Mouse (Mus musculus) midbrain, embryonic 11.5 days (tissue): ENCODE data around the gene Rbfox1. TPM values are rescaled to one million over a fixed set of nuclear protein-coding genes. Genes with fewer than 3 reads are reported as not detected.
A peak's percentile ranks its signal among the peaks of the same experiment; 100 is the strongest.

Experiments used
- ATAC-seq: fragments of 200-750 bp; cut with Nextera tagmentation; 2 replicates; pipeline ENCODE4 v1.8.0; 2017; ENCODE audit warnings: moderate TSS enrichment, moderate library complexity; ENCODE audit not compliant: low FRiP score
- DNase-seq: peaks from one replicate; pipeline ENCODE4 v3.0.0; 2015; ENCODE audit warnings: low spot score; ENCODE audit errors: missing footprints
- H3K27ac ChIP-seq: fragments of 300-500 bp; sonication (generic); 2 replicates; pipeline ENCODE4 v1.5.1; 2014; ENCODE audit warnings: low read depth, low read length
- H3K27me3 ChIP-seq: fragments of 300-500 bp; sonication (generic); 2 replicates; pipeline ENCODE4 v1.6.1; 2014; ENCODE audit warnings: mild to moderate bottlenecking, low read length, moderate library complexity, mixed read lengths; ENCODE audit not compliant: control insufficient read depth, insufficient read depth
- H3K36me3 ChIP-seq: fragments of 300-500 bp; sonication (generic); 2 replicates; pipeline ENCODE4 v1.6.1; 2014; ENCODE audit warnings: mild to moderate bottlenecking, low read length, moderate library complexity, mixed read lengths; ENCODE audit not compliant: control insufficient read depth, insufficient read depth
- H3K4me1 ChIP-seq: fragments of 300-500 bp; sonication (generic); 2 replicates; pipeline ENCODE4 v1.6.1; 2014; ENCODE audit warnings: low read length; ENCODE audit not compliant: control insufficient read depth, insufficient read depth
- H3K4me2 ChIP-seq: fragments of 300-500 bp; sonication (generic); 2 replicates; pipeline ENCODE4 v1.6.1; 2014; ENCODE audit warnings: mild to moderate bottlenecking, moderate library complexity
- H3K4me3 ChIP-seq: fragments of 300-500 bp; sonication (generic); 2 replicates; pipeline ENCODE4 v1.5.1; 2014; ENCODE audit warnings: low read depth, low read length
- H3K9ac ChIP-seq: fragments of 300-500 bp; sonication (generic); 2 replicates; pipeline ENCODE4 v1.6.1; 2014; ENCODE audit warnings: low read length
- H3K9me3 ChIP-seq: fragments of 300-500 bp; sonication (generic); 2 replicates; pipeline ENCODE4 v1.6.1; 2016; ENCODE audit warnings: low read length; ENCODE audit not compliant: control insufficient read depth
- WGBS: fragments of 180-500 bp; shearing (Covaris S2); extraction: QIAGEN DNeasy Blood & Tissue Kit; methylation state at CpG from one replicate; pipeline ENCODE4 v1.1.7; 2014; 5-methylcytosine and 5-hydroxymethylcytosine counted together
- polyA plus RNA-seq: library from polyadenylated mRNA; unstranded; fragments of >200 nt; fragmentation: Nextera tagmentation; extraction: Ambion mirVana; gene quantifications from 2 replicates; pipeline ENCODE4 v1.2.1, GENCODE M21; 2014

Rbfox1 gene
- polyA plus RNA-seq, 1 experiment from 2014 or later: 6.1 TPM

DNA sequence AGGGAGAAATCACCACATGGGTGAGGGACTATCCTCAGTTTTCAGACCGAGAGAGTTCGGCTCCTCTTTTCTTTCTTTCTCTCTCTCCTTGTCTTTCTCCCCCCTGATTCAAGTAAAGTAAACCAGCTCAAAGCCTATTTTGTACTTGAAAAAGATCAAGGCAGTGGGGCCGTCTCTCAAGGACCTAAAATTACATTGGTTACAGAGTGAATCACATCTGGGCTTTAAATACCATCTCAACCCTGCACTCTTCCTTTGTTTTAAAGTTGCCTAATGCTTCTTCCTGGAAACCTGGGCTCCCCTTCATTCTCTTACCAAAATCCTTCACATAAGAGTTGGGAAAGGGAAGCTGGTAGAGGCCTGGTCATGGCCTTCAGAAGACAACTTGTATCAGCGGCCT, 1267.2 kb downstream of the Rbfox1 start:
- ATAC-seq (no peak), DNase-seq (peak; percentile 65)
- no peak overlapping the region for H3K9ac ChIP-seq
- H3K36me3 ChIP-seq: no peaks in the 10 kb centered on the region
- no peak overlapping the region for H3K27ac ChIP-seq
- WGBS: 67% methylated on average over 4 of the region's 4 CpGs
- no peak overlapping the region for H3K4me3 ChIP-seq
- H3K4me1 ChIP-seq: peaks cover 7% of the 10 kb centered on the region; the same call in 1 of the 2 replicates
- no peak overlapping the region for H3K4me2 ChIP-seq
- no peaks in the 10 kb centered on the region for H3K9me3 ChIP-seq
- no peaks in the 10 kb centered on the region; the same call in 1 of the 2 replicates for H3K27me3 ChIP-seq

DNA sequence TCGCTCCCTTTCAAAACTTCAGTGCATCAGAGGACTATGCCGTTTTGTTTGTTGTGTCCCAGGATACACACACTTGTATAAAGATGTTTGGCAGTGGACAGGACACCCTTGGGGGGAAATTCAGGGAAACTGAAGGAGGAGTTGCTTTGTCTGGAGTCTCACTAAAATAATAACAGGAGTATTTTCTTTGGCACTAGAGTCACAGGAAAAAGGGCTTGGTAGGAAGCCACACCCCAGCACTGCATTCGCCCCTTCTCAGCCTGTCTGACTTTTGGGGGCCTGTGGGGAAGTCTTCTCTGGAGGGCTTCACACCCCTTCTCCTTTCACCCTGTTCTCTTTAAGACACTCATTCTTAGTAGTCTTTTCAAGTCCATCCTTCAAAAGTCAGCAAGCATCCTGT, 1269.5 kb downstream of the Rbfox1 start:
- no peaks in the 10 kb centered on the region for H3K9me3 ChIP-seq
- no peaks in the 10 kb centered on the region for H3K36me3 ChIP-seq
- DNase-seq (no peak), ATAC-seq (no peak)
- no peak overlapping the region for H3K4me3 ChIP-seq
- no peak overlapping the region for H3K9ac ChIP-seq
- H3K4me2 ChIP-seq: no peak overlapping the region
- WGBS: 89% methylated on average over 3 of the region's 3 CpGs
- peaks cover 6% of the 10 kb centered on the region; the same call in 1 of the 2 replicates for H3K4me1 ChIP-seq
- H3K27ac ChIP-seq: no peak overlapping the region
- no peaks in the 10 kb centered on the region; the same call in 1 of the 2 replicates for H3K27me3 ChIP-seq

DNA sequence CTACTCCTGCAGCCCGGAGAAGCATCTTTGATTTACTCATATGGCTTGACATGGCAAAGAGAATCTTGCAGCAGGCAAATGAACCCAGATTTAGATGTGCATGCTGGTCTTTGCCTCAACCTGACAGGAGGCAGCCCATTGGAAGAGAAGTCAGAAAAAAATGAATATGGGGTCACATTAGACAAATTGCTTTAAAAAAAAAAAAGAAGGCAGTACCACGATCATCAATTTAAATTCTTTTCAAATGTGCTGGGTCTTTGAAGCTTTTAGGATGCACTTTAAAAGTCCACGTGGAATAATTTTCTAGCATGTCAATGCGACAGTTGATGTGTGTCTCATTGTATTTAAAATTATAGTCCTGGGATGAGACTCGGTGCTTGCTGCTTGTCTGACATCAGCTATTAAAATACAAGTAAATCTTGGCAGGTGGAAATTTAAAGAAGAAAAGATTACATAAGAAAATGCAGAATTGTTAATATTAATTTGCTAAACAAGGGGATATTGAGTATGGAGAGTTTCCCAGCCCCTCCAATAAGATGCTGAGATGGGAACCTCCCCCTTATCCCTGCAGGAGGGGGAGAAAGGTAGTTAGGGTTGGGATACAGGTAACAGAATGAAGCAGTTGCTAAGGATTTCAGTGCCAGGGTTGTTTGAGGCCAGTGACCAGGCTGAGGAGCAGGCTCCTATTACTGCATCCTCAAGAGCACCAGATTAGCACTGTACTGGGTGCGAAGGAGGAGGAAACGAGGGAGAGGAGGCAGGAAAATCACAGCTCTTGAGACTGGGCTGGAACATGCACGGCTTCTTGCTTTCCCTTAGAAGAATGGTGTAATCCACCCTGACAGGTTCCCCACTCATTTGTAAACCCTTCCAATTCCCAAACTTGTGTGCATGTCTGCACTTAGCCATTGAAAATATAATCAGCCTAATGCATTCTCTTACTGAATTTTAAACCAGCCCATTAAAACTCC, 1274.0 kb downstream of the Rbfox1 start:
- no peaks in the 10 kb centered on the region for H3K4me1 ChIP-seq
- no peak overlapping the region for H3K9ac ChIP-seq
- H3K4me2 ChIP-seq: no peak overlapping the region
- ATAC-seq (no peak; the same call in 1 of the 2 replicates), DNase-seq (no peak)
- H3K27ac ChIP-seq: no peak overlapping the region
- no peaks in the 10 kb centered on the region for H3K36me3 ChIP-seq
- no peak overlapping the region for H3K4me3 ChIP-seq
- WGBS: 76% methylated on average over 8 of the region's 8 CpGs
- H3K9me3 ChIP-seq: no peaks in the 10 kb centered on the region
- no peaks in the 10 kb centered on the region; the same call in 1 of the 2 replicates for H3K27me3 ChIP-seq

DNA sequence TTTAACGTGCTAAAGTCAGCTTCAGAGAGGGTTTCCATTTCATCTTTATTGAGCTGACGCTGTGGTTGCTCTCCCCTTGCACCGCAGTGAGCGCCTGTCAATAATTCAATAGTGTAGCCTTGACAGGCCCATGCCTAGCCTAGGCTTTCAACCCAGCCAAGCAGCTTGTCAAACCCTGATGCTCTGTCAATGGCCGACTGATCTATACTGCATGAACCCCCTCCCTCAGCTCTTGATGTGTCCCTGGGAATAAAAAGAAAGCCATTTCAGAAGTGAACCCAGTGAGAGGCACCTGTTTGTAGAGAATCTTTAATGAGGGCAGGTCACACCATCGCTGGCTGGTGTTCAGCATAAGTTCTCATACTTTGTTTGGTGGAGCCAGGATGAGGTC, 1274.7 kb downstream of the Rbfox1 start:
- no peaks in the 10 kb centered on the region for H3K9me3 ChIP-seq
- no peak overlapping the region for H3K9ac ChIP-seq
- WGBS: 70% methylated on average over 6 of the region's 6 CpGs
- no peak overlapping the region for H3K4me2 ChIP-seq
- H3K27ac ChIP-seq: no peak overlapping the region
- DNase-seq (no peak), ATAC-seq (peak; percentile 46; the same call in 1 of the 2 replicates)
- H3K36me3 ChIP-seq: no peaks in the 10 kb centered on the region
- H3K4me1 ChIP-seq: no peaks in the 10 kb centered on the region
- H3K27me3 ChIP-seq: no peaks in the 10 kb centered on the region; the same call in 1 of the 2 replicates
- H3K4me3 ChIP-seq: no peak overlapping the region

DNA sequence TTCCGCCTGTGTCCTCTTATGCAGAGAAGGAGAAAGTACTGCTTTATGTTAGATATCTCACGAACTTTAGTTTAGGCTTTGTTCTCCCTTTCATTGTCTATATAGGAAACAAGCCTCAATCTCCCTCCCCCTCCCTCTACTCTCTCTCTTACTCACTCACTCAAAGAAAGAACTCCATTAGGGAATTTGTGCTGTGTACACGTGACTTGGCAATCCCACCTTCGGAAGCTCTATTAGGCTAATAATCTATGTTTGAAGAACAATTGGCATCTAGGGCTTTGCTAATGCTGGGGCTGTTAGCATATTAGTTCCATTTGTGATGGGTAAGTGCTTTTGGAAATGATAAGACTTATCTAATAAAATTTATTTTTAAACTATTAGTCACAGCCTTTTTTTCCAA, 1277.0 kb downstream of the Rbfox1 start:
- DNase-seq: no peak
- H3K36me3 ChIP-seq: no peaks in the 10 kb centered on the region
- H3K4me2 ChIP-seq: no peak overlapping the region
- H3K4me1 ChIP-seq: no peaks in the 10 kb centered on the region
- WGBS: 55% methylated on average over 4 of the region's 4 CpGs
- no peaks in the 10 kb centered on the region for H3K27me3 ChIP-seq
- H3K4me3 ChIP-seq: no peak overlapping the region
- no peak overlapping the region for H3K27ac ChIP-seq
- no peak for ATAC-seq
- H3K9me3 ChIP-seq: no peaks in the 10 kb centered on the region
- H3K9ac ChIP-seq: no peak overlapping the region

DNA sequence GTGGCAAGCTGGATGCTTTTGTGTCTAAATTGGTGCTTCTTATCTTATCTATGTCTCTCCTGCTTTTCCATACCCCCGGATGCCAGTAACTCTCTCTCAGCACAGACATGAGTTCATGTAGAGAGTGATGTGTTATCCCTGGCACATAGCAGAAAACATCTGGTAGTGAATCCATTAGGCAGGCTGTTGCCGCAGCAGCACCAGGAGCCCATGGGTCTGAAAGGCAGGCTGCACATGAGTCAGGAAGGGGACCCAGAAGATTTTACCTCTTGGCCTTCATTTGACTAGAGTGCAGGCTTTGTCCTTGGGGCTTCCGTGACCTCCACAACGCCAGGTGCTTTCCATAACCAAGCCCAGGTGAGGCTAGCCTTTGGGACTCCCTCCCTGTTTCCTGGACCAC, 1278.5 kb downstream of the Rbfox1 start:
- no peak for ATAC-seq
- no peak overlapping the region for H3K27ac ChIP-seq
- H3K9me3 ChIP-seq: no peaks in the 10 kb centered on the region
- H3K4me2 ChIP-seq: no peak overlapping the region
- no peak for DNase-seq
- no peaks in the 10 kb centered on the region for H3K27me3 ChIP-seq
- 83% methylated on average over 4 of the region's 4 CpGs for WGBS
- no peaks in the 10 kb centered on the region for H3K4me1 ChIP-seq
- no peaks in the 10 kb centered on the region for H3K36me3 ChIP-seq
- no peak overlapping the region for H3K4me3 ChIP-seq
- H3K9ac ChIP-seq: no peak overlapping the region

DNA sequence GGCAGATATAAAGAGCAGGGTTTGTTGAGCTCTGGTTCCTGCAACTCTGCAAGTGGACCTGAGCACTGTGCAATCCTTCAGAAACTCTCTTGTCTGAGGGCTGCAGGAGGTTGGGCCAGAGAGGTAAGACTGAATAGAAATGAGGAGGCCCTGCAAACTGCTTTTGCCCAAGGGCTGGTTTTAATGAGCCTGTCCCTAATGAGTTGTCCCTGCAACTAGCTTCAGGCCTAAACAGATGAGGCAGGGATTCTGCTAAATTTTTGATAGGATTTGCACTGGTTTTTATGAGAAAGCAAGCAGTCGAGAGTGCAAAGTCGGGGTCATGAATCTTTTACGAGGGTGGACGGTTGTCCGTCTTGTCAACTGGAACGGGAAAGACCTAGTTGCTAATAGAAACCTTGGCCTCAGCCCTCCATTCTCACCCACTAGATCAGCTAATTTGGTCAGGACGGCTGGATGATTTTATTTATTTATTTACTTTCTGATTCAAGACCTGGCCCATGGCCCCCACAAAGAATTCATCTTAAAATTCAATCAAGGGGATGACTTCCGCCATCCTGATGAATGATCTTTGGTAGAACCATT, 1279.1 kb downstream of the Rbfox1 start:
- Histone ChIP-seq H3K9ac (no peak overlapping the region), H3K4me2 (no peak overlapping the region), H3K4me1 (no peaks in the 10 kb centered on the region), H3K4me3 (no peak overlapping the region), H3K9me3 (no peaks in the 10 kb centered on the region), H3K27me3 (no peaks in the 10 kb centered on the region), H3K27ac (no peak overlapping the region), H3K36me3 (no peaks in the 10 kb centered on the region)
- no peak for DNase-seq
- 75% methylated on average over 8 of the region's 8 CpGs for WGBS
- ATAC-seq: no peak

DNA sequence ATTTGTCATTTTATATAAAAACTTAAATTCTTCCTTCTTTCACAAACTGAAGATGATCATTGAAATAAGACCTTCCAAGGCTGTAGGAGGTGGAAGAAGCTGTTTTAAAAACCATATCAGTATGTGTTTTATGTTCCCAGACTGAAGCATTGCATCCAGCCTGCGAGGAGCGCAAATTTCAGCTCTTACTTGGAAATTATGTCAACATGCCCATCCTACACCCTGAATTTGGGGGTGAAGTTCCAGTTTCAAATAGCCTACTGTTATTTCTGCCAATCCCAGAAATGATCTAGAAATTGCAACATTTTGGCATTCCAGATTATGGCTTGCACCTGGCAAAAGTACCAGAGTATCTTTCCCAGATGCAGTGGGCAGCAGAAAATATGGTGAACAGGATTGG, 1290.8 kb downstream of the Rbfox1 start:
- no peaks in the 10 kb centered on the region for H3K36me3 ChIP-seq
- no peak overlapping the region for H3K4me2 ChIP-seq
- WGBS: 97% methylated on average over 2 of the region's 2 CpGs
- ATAC-seq (no peak), DNase-seq (no peak)
- no peaks in the 10 kb centered on the region for H3K9me3 ChIP-seq
- no peaks in the 10 kb centered on the region for H3K27me3 ChIP-seq
- H3K27ac ChIP-seq: no peak overlapping the region
- no peak overlapping the region for H3K4me3 ChIP-seq
- no peak overlapping the region for H3K9ac ChIP-seq
- H3K4me1 ChIP-seq: no peaks in the 10 kb centered on the region

DNA sequence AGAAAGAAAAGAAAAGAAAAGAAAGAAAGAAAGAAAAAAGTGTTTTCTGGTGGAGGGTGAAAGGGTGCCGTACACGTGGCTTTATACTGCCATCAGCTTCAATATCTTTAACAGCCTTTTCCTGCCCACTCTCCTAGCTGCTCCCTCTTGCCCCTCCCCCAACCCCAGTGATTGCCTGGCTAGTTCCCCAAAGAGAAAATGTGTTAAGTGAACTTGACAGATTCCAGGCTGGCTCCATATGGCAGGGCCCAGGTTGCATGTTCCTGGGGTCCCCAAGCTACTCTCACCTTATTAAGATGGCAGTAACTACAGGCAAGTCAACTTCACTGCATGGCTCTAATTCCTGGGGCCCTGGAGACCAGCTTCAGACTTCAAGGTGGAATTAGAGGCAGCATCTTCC, 1302.6 kb downstream of the Rbfox1 start:
- no peaks in the 10 kb centered on the region for H3K27me3 ChIP-seq
- H3K36me3 ChIP-seq: no peaks in the 10 kb centered on the region
- no peak for ATAC-seq
- H3K9me3 ChIP-seq: no peaks in the 10 kb centered on the region
- H3K4me1 ChIP-seq: no peaks in the 10 kb centered on the region
- 67% methylated on average over 2 of the region's 2 CpGs for WGBS
- no peak overlapping the region for H3K9ac ChIP-seq
- H3K27ac ChIP-seq: no peak overlapping the region
- no peak overlapping the region for H3K4me3 ChIP-seq
- no peak for DNase-seq
- no peak overlapping the region for H3K4me2 ChIP-seq
